Mouse (Mus musculus) cortical plate, adult 2 months (tissue): ENCODE data around the gene 4930572O03Rik.
"Not testable (repeated sequence)": the region's sequence is repeated elsewhere in the genome, so short reads cannot be mapped to it uniquely, and the experiment has no call there.

Source experiments
- CTCF ChIP-seq: fragments of 200-500 bp; IDR thresholded peaks from 2 replicates; pipeline ENCODE4 v1.5.1; 2011; ENCODE audit warnings: mild to moderate bottlenecking, control low read depth, low read length; ENCODE audit not compliant: insufficient read depth; ENCODE audit errors: extremely low read depth
- POLR2A ChIP-seq: fragments of 200-500 bp; IDR thresholded peaks from 2 replicates; pipeline ENCODE4 v1.6.1; 2011; ENCODE audit warnings: mild to moderate bottlenecking, low read length, control low read depth; ENCODE audit not compliant: insufficient read depth; ENCODE audit errors: extremely low read depth

GRCm38 (mm10) chr5:15656959-15657358 is at the start of gene 4930572O03Rik:
- TF ChIP-seq POLR2A, CTCF: not testable (repeated sequence)
